Mouse (Mus musculus) spleen, postnatal 4 days (tissue): ENCODE measurements around the gene Tcf21.

Source experiments
- DNase-seq, 2 experiments: peaks; one replicate each; pipeline ENCODE4 v3.0.0; 2022; ENCODE audit warnings: low spot score in 2 of 2

Tcf21 gene

DNA sequence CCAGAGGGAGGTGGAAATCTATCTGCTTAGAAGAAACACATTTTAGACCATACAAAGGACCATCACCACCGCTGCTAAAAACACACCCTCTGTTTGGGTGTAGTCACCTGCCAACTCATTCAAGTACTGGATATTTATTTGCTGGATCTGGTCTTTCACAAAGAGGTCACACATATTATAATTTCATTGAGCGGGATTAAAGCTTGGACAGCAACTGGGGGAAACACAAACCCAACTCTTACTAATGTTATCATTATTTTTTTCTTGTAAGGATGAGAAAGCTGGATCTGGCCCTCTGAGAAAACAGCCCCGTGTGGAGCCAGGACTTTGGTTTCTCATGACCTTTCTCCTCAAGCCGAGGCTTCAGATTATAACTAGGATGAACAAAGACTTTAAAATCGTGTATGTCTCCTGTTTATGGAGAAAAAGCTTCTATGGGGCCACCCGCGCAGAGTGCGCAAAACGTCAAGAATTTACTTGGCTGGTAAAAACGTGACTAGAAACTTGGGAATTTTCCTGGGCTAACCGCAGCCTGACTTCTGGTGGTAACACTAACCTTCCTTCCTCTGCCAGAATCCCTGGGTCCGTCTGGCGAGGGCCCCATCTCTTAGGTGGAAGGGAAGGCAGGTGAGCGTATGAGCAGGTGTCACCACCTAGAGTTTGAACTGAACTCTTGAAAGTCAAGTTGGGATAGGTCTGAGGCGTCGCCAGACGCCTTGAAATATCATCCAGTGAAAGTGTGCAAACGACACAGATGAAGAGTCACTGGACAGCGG, 4.3 kb downstream of the Tcf21 start:
- no peak for DNase-seq

DNA sequence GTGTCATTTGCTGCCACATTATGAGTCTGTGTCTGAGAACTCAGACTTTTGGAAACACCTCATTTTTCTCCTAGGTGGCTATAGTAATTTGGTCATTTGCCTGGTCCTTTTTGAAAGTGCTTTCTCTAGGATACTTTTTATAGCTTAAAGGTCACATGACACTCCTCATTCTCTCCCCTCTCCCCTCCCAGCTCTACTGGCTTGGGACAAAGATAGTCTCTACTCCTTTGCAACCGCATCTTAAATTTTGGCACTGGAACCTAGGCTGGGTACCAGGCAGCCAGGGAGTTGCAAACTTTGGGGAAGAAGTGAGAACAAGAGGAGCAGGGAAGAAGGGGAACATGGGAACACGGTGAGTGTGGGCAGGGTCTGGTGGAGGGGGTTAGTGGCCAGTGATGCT, 5.2 kb downstream of the Tcf21 start:
- no peak for DNase-seq

DNA sequence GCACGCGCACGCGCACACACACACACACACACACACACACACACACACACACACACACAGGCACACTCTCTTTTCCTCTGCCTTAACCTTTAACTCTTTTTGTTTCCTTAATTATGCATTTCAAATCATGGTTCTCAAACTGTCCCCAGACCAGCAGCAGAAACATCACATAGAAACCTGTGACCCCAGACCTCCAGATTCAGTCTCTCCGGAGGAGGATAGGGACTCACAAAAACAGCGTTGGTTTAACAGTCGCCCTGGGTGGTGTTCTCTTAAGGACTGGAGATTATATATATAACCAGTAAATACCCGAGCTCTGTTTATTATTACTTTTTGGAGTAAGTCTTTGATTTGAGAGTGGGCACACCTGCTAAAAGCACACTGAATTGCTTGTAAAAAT, 5.7 kb downstream of the Tcf21 start:
- DNase-seq, result no peak

DNA sequence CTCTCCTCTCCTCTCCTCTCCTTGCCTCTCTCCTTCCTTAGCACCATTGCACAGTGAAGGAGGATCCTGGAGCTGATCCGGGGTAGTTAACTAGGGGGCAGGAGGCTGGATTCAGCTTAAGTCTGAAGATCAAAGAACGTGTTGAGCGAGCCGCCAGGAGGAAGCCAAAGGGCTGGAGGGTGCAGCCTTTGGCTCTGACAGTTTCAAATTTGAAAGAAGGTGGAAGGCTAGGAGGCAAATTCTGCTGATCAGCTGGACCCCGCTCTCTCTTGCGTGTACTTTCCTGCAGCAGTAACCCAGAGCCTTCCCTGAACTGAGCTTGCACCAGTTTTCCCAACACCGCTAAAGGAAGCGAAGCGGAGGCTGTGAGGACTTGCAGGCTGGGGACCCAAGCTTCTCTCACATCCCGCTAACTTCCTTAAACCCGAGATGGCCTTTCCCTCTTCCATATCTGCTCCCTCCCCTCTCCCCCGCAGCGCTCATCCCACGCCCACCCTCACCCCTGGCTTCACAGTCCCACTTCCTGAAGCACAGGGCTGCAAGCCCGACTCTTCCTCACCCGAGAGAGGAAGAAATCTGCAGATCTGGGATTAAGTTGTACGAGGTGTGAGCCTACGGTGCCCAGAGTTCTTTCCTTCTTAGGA, 6.5 kb downstream of the Tcf21 start:
- DNase-seq, result no peak

DNA sequence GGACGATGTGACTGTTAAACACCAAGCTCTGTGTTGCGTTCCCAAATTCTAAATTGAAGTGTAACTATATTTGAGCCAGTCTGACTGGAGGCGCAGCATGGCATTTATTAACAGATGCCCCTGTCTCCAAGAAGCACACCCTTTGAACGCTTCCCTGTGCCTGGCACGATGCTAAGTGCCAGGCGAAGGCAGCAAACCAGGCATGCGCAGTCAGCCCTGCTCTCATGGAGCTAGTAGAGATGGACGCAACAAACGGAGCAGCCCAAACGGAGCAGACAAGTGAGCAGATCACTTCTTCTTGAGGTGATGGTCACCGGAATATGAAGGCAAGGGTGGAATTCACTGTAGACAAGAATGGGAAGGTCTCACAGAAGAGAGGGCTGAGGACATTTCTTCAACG, 8.1 kb downstream of the Tcf21 start:
- DNase-seq, result no peak

DNA sequence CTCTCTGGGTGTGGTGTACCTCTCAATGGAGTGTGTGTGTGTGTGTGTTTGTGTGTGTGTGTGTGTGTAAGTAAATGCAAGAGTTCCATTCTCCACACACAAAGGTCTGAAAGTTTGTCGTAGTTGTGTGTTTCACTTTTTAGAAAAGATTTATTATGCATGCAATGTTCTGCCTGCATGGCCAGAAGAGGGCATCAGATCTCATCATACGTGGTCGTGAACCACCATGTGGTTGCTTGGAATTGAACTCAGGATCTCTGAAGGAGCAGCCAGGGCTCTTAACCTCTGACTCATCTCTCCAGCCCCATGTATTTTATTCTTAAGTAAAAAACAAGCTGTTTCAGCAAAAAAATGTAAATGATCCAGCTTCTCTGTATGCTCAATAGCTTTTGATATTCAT, 37.3 kb downstream of the Tcf21 start:
- no peak for DNase-seq

DNA sequence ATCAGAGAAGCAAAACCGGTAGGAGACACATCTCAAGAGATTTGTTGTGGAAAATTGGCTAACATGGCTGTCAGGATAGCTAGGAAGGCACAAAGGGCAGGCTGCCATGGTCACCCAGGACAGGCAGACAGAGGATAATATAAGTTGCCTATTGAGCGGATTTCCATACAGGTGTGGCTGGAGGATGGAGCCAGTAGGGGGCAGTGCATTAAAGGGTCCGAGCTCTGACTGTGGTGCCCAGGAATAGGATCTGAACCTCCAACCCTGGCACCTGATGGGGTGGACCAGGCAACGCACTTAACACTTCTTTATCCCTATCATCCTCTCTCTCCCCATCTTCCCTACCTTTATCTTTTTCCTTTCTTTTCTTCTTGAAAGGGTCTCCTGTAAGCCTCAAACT, 38.5 kb downstream of the Tcf21 start:
- no peak for DNase-seq

DNA sequence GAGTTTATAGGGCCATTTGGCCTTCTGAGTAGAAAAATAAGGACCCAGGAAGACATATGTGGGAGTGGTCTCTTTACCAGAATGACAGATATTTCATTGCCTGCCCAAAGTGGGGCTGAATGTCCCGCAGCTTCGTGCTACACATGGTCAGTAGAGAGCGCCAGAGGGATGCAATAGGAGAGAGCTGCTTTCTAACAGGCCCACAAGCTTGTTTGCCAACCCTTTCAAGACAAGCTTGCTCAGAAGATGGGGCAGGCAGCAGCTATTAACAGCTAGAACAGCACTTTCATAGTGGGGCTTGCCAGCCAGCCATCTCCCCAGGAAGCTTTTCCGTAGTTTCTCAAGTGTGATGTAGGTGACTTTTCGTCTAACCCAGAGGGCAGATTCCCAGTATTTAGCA, 42.0 kb downstream of the Tcf21 start:
- DNase-seq, result no peak

DNA sequence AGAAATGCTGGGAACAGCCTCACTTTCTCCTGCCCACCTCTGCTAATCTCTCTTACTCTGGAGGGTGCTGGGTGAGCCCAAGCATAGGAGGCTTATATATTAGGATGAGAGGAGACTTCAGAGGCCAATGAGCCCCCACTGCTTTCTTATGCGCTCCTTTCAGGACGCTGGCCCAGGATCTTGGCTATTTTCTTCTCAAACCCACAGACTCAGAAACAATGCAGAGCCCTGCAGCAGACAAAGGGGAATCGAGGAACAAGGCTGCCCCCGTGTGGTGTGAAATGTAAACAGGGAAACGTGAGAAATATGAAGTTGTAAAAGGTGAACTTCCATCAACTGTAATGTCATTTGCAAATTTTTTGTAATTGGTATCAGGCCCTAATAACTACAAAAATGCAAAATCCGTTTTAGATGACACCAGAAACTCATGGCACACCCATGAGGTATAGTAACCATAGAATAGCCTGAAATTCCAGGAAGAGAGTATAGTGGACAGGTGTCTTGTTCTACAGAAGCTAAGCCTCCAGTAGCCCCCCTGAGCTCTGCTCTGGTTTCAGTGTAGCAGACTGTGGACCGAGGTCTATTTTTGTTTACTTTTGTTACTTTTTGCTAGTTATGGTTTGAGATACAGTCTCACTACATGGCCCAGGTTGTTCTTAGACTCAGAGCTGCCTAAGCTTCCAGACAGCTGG, 43.8 kb downstream of the Tcf21 start:
- DNase-seq, result no peak

DNA sequence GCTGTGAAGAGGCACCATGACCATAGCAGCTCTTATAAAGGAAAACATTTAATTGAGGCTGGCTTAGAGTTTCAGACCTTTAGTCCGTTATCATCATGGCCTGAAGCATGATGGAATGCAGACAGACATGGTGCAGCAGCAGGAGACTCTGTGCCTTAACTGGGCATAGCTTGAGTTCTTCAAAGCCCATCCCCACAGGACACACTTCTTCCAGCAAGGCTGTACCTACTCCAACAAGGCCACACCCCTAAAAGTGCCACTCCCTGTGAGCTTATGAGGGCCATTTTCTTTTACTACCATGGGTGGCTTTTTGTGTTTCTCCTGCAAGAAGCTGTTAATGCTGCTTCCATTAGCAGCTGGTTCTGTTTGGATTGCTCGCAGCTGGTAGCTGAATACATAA, 44.5 kb downstream of the Tcf21 start:
- DNase-seq, result no peak

DNA sequence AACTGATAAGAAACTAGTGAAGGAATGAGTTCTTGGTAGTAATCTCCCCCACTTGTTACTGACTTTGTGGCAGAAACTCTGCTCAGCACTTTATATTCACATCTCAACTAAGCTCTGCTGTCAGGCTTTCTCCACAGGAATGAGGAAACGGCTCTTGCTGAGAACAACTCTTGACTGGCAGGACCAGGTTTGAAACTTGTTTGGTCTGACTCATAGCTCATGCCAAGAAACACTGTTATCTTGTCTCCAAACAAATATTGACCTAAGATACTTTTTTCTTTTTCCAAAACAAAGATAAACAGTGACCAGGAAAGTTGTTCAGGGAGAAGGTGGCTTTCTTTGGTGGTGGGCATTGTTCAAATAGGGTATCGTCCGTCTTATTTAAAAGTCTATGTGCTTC, 45.3 kb downstream of the Tcf21 start:
- DNase-seq, result no peak
